ENCODE assay signal across 9 mouse cellular contexts in the genomic region with DNA sequence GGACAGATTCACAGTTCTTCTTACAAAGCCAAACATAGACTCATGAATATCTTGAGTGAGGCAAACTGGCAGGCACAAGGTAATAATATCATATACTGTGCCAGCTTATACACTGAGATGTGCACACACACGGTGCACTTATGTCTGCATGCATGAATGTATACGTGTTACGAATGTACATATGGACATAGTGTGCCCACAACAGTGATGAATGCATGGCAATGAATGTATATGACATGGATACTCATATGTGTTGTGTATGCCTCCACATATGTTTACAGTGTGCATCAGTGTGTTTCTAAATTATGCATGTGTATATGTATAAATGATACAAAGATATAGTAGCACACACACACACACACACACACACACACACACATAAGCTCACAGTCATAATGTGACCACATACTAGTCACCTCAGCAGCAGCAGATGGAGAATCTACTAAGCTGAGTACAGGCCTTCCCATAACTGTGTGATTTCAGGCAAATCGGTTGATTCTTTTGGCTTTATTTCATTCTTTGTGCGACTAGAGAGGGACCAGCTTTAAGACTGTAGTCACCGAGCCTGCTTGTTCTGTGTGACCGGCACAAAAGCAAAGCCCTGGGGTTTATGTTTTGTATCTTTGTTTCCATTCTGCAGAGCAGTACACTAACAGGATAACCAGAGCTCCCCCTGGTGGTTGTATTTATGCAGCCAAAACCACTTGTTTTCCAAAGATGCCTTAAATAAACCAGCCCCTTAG.
A peak's percentile ranks its signal among the peaks of the same experiment; 100 is the strongest.
DNase-seq lines count a peak whose midpoint lies in the region; ATAC-seq lines count a peak whose summit lies in the region.
"Had no signal": no experiment of that assay in that cellular context is flagged by ENCODE, and none has a peak within 500 bp of the region (broad histone marks: within the 10 kb centered on the region; RNA-seq: fewer than 3 reads in every experiment).

No protein-coding gene starts in this region.

- no peaks in the 10 kb centered on the region for H3K9me3 ChIP-seq in midbrain, embryonic 14.5 days (ENCODE audit: control insufficient read depth, low read length)
- no peaks in the 10 kb centered on the region for H3K9me3 ChIP-seq in stomach, embryonic 16.5 days (replicated peaks; ENCODE audit: control insufficient read depth, low read length)
- H3K9me3 ChIP-seq: stomach, embryonic 15.5 days had no signal

- 44% methylated on average over 7 of the region's 7 CpGs for WGBS in midbrain, embryonic 14.5 days
- 47% methylated on average over 7 of the region's 7 CpGs for WGBS in stomach, embryonic 16.5 days

- H3K36me3 ChIP-seq in midbrain, embryonic 14.5 days (ENCODE audit: control insufficient read depth, insufficient read depth, low read length) = no peaks in the 10 kb centered on the region
- H3K36me3 ChIP-seq in stomach, embryonic 16.5 days (ENCODE audit: control insufficient read depth, insufficient read depth, low read length) = no peaks in the 10 kb centered on the region
- H3K36me3 ChIP-seq: stomach, embryonic 15.5 days had no signal

- intact Hi-C loops in left cerebral cortex, postnatal 36 days (cut with DNase I) = loop anchor here (5.0 kb wide), 2 partner anchors 264 to 469 kb away; no protein-coding TSS in a partner anchor

- no peak overlapping the region for H3K4me3 ChIP-seq in midbrain, embryonic 14.5 days (replicated peaks; ENCODE audit: low read depth, low read length)
- no peak overlapping the region for H3K4me3 ChIP-seq in stomach, embryonic 16.5 days (replicated peaks; ENCODE audit: low read length)
- H3K4me3 ChIP-seq: stomach, embryonic 15.5 days had no signal

- ATAC-seq in midbrain, embryonic 14.5 days (ENCODE audit: low FRiP score, low TSS enrichment) = peak; percentile 87
- ATAC-seq in stomach, embryonic 16.5 days (ENCODE audit: insufficient read depth, low FRiP score) = peak; percentile 62; the same call in 1 of the 2 replicates

- peak; percentile 82 for DNase-seq in 3T3-L1 (ENCODE audit: low read depth, low spot score)
- peak; percentile 19 for DNase-seq in adrenal gland, adult 8-10 months
- peak; percentile 90 for DNase-seq in embryo, embryonic 11 days
- DNase-seq in heart, adult 18-20 months = peak; percentile 49 to 86
- peak; percentile 23 for DNase-seq in kidney, adult 11 months
- peak; percentile 40 to 52 for DNase-seq in left cerebral cortex, postnatal 36 days (ENCODE audit: low spot score in 2 of 2)
- peak; percentile 95 for DNase-seq in midbrain, embryonic 14.5 days

- 0 out of 2 replicates have a peak, but pooled peaks cover 9% of the 10 kb centered on the region for H3K27me3 ChIP-seq in midbrain, embryonic 14.5 days (ENCODE audit: control insufficient read depth, insufficient read depth, low read length)
- H3K27me3 ChIP-seq in stomach, embryonic 16.5 days (ENCODE audit: control insufficient read depth, insufficient read depth, low read length) = no peaks in the 10 kb centered on the region

- peaks cover 3% of the 10 kb centered on the region; the same call in 1 of the 2 replicates for H3K4me1 ChIP-seq in midbrain, embryonic 14.5 days (ENCODE audit: control insufficient read depth, insufficient read depth, low read length)
- H3K4me1 ChIP-seq in stomach, embryonic 16.5 days (ENCODE audit: control insufficient read depth, insufficient read depth, low read length) = peaks cover 3% of the 10 kb centered on the region; the same call in 1 of the 2 replicates

- H3K9ac ChIP-seq in midbrain, embryonic 14.5 days (replicated peaks; ENCODE audit: low read length) = no peak overlapping the region
- no peak overlapping the region for H3K9ac ChIP-seq in stomach, embryonic 16.5 days (ENCODE audit: low read length)
- H3K9ac ChIP-seq: stomach, embryonic 15.5 days had no signal

- H3K27ac ChIP-seq in midbrain, embryonic 14.5 days (replicated peaks; ENCODE audit: low read depth, low read length) = peak overlapping the region; percentile 57; the same call in 1 of the 2 replicates
- H3K27ac ChIP-seq in stomach, embryonic 16.5 days (ENCODE audit: low read length) = no peak overlapping the region
- H3K27ac ChIP-seq: stomach, embryonic 15.5 days had no signal

- no peak overlapping the region; the same call in 1 of the 2 replicates for H3K4me2 ChIP-seq in midbrain, embryonic 14.5 days (ENCODE audit: low read length)
- no peak overlapping the region for H3K4me2 ChIP-seq in stomach, embryonic 16.5 days (ENCODE audit: low read depth, low read length)
- H3K4me2 ChIP-seq: stomach, embryonic 15.5 days had no signal

Comparison
In these comparisons a context has a peak if more than half of its experiments do, and no peak if none do; other contexts are left out.
1. DNase-seq: peak in every context shown above with its lines; median percentile 95 in midbrain, embryonic 14.5 days; 90 in embryo, embryonic 11 days; 82 in 3T3-L1; 68 in heart, adult 18-20 months; 46 in left cerebral cortex, postnatal 36 days; 23 in kidney, adult 11 months; 19 in adrenal gland, adult 8-10 months.